Mouse (Mus musculus) c-Kit-positive CD71-negative TER-119-negative erythroid progenitor cells, embryonic 14.5 days (primary cell): ENCODE measurements around the gene Dnah10.
A peak's percentile ranks its signal among the peaks of the same experiment; 100 is the strongest.

ENCODE experiments used
- DNase-seq: peaks from one replicate; pipeline ENCODE4 v3.0.0-alpha.2; 2013; ENCODE audit warnings: low read depth

The Dnah10 gene

GRCm38 (mm10) chr5:124812466-124812865 lies 87.6 kb downstream of the Dnah10 start:
- DNase-seq = no peak

- DNase-seq = no peak
These were observed 89.9 kb downstream of the Dnah10 start for GRCm38 (mm10) chr5:124814797-124815196.

- no peak for DNase-seq
These were observed 92.2 kb downstream of the Dnah10 start for GRCm38 (mm10) chr5:124817050-124817449.

GRCm38 (mm10) chr5:124822128-124822894 lies 97.4 kb downstream of the Dnah10 start:
- no peak for DNase-seq

- DNase-seq = no peak
These were observed 105.4 kb downstream of the Dnah10 start for GRCm38 (mm10) chr5:124830331-124830730.

GRCm38 (mm10) chr5:124835218-124835617 lies 110.3 kb downstream of the Dnah10 start:
- no peak for DNase-seq

GRCm38 (mm10) chr5:124836075-124836474 lies 111.2 kb downstream of the Dnah10 start:
- no peak for DNase-seq

- no peak for DNase-seq
These were observed 111.7 kb downstream of the Dnah10 start for GRCm38 (mm10) chr5:124836621-124837020.

GRCm38 (mm10) chr5:124840202-124840601 lies 115.3 kb downstream of the Dnah10 start:
- no peak for DNase-seq

- no peak for DNase-seq
These were observed 115.8 kb downstream of the Dnah10 start for GRCm38 (mm10) chr5:124840669-124841068.

GRCm38 (mm10) chr5:124843386-124843785 lies 118.5 kb downstream of the Dnah10 start:
- DNase-seq = no peak

GRCm38 (mm10) chr5:124844929-124845328 lies 120.0 kb downstream of the Dnah10 start:
- DNase-seq = no peak

GRCm38 (mm10) chr5:124847014-124847413 lies 122.1 kb downstream of the Dnah10 start:
- no peak for DNase-seq

GRCm38 (mm10) chr5:124848994-124849393 lies 124.1 kb downstream of the Dnah10 start:
- no peak for DNase-seq

- DNase-seq = no peak
These were observed 126.7 kb downstream of the Dnah10 start for GRCm38 (mm10) chr5:124851572-124851971.

- DNase-seq = no peak
These were observed 127.4 kb downstream of the Dnah10 start for GRCm38 (mm10) chr5:124852294-124852693.

- DNase-seq = no peak
These were observed 128.2 kb downstream of the Dnah10 start for GRCm38 (mm10) chr5:124853079-124853478.

GRCm38 (mm10) chr5:124854202-124854601 lies 129.3 kb downstream of the Dnah10 start:
- no peak for DNase-seq

- DNase-seq = peak; percentile 26
These were observed 135.1 kb downstream of the Dnah10 start for GRCm38 (mm10) chr5:124860013-124860412.

GRCm38 (mm10) chr5:124861463-124861862 lies 136.6 kb downstream of the Dnah10 start:
- no peak for DNase-seq

- peak; percentile 91 for DNase-seq
These were observed 137.4 kb downstream of the Dnah10 start, which contains the start of the genes Ccdc92 and Zfp664 for GRCm38 (mm10) chr5:124862013-124862866. Gene Ccdc92 (minus strand): TSS chr5:124862424. Gene Zfp664 (plus strand): TSS chr5:124862691.

- no peak for DNase-seq
These were observed 138.2 kb downstream of the Dnah10 start for GRCm38 (mm10) chr5:124862871-124863741.
